Mouse (Mus musculus) lung, embryonic 16.5 days (tissue): ENCODE data around the gene Sphk2. TPM values are rescaled to one million over a fixed set of nuclear protein-coding genes. Genes with fewer than 3 reads are reported as not detected.

ENCODE experiments used
- ATAC-seq: fragments of 200-750 bp; cut with Nextera tagmentation; 2 replicates; pipeline ENCODE4 v1.8.0; 2017; ENCODE audit warnings: low read depth, mild to moderate bottlenecking, moderate library complexity
- H3K27ac ChIP-seq: fragments of 300-500 bp; sonication (generic); 2 replicates; pipeline ENCODE4 v1.5.1; 2014; ENCODE audit warnings: mild to moderate bottlenecking, control low read depth, low read length
- H3K27me3 ChIP-seq: fragments of 300-500 bp; sonication (generic); 2 replicates; pipeline ENCODE4 v1.6.1; 2014; ENCODE audit warnings: low read depth, low read length, mixed read lengths; ENCODE audit not compliant: control insufficient read depth, insufficient read depth
- H3K36me3 ChIP-seq: fragments of 300-500 bp; sonication (generic); 2 replicates; pipeline ENCODE4 v1.6.1; 2014; ENCODE audit warnings: low read length; ENCODE audit not compliant: control insufficient read depth, insufficient read depth
- H3K4me1 ChIP-seq: fragments of 300-500 bp; sonication (generic); replicated peaks from 2 replicates; pipeline ENCODE4 v1.6.1; 2014; ENCODE audit warnings: low read length, mixed read lengths; ENCODE audit not compliant: control insufficient read depth, insufficient read depth
- H3K4me2 ChIP-seq: fragments of 300-500 bp; sonication (generic); 2 replicates; pipeline ENCODE4 v1.6.1; 2014; ENCODE audit warnings: low read depth, low read length, control low read depth
- H3K4me3 ChIP-seq: fragments of 300-500 bp; sonication (generic); 2 replicates; pipeline ENCODE4 v1.5.1; 2014; ENCODE audit warnings: mild to moderate bottlenecking, low read length, control low read depth
- H3K9ac ChIP-seq: fragments of 300-500 bp; sonication (generic); 2 replicates; pipeline ENCODE4 v1.6.1; 2014; ENCODE audit warnings: low read length, control low read depth
- H3K9me3 ChIP-seq: fragments of 300-500 bp; sonication (generic); 2 replicates; pipeline ENCODE4 v1.6.1; 2016; ENCODE audit warnings: low read length; ENCODE audit not compliant: control insufficient read depth
- WGBS: fragments of 180-500 bp; shearing (Covaris S2); extraction: QIAGEN DNeasy Blood & Tissue Kit; methylation state at CpG from one replicate; pipeline ENCODE4 v1.1.7; 2014; 5-methylcytosine and 5-hydroxymethylcytosine counted together
- polyA plus RNA-seq: library from polyadenylated mRNA; unstranded; fragments of >200 nt; fragmentation: Nextera tagmentation; extraction: Ambion mirVana; gene quantifications from 2 replicates; pipeline ENCODE4 v1.2.1, GENCODE M21; 2015

Sphk2 gene
- polyA plus RNA-seq, 1 experiment from 2014 or later: 28.9 TPM

DNA sequence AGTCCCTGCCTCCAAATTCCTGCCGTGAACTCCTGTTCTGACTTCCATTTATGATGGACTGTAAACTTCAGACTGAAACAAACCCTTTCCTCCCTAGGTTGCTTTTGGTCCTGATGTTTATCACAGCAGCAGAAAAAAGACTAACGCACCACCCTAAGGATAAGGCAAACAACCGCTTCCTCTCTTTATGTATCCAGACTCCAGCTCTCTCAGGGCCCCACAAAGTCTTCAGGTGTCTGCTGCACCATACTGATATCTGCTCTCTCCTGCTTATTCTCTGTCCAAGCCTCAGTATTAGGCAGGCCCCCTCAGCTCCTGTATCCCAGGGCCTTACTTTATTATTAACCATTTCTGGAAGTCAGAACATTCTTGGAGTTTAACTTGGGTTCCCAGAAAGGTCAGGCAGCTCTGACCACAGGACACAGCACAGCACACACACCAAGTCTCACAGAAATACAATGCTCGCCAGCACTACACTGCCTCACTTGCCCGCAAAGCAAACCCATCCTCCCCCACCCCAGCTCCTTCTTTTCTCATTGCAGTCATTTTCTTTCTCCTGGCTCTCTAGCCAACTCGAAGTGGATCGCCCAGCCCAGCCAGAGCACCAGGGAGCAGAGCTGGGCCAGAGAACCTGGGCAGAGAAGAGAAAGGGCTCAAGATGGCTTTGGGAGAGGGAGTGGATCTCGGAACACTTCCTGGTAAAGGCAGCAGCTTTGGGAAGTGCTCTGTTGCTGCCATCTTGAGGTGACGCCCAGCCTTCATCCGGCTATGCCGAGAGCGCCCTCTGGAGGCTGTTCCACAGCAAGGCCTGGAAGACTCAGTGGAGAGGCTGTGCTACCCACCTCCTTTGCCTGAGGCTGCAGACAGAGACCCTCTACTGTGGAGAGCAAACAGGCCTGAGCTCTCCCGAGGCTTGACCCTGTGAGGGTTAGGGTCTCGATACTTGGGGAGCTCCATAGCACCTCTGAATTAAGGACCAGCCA lies 35.4 kb downstream of the Sphk2 start:
- Histone ChIP-seq H3K4me3 (no peak overlapping the region), H3K9ac (peak overlapping the region; percentile 64), H3K36me3 (no peaks in the 10 kb centered on the region), H3K27me3 (no peaks in the 10 kb centered on the region; the same call in 1 of the 2 replicates), H3K4me1 (peaks cover 24% of the 10 kb centered on the region), H3K4me2 (peak overlapping the region; percentile 46), H3K9me3 (no peaks in the 10 kb centered on the region), H3K27ac (peak overlapping the region; percentile 71)
- peak; percentile 81 for ATAC-seq
- 26% methylated on average over 14 of the region's 14 CpGs for WGBS

GRCm38 (mm10) chr7:45681046-45681736 lies 36.6 kb downstream of the Sphk2 start:
- no peak for ATAC-seq
- WGBS: 59% methylated on average over 8 of the region's 8 CpGs
- Histone ChIP-seq H3K9ac (no peak overlapping the region), H3K27me3 (no peaks in the 10 kb centered on the region; the same call in 1 of the 2 replicates), H3K4me2 (no peak overlapping the region), H3K9me3 (no peaks in the 10 kb centered on the region), H3K4me3 (no peak overlapping the region), H3K4me1 (peaks cover 21% of the 10 kb centered on the region), H3K27ac (peak overlapping the region; percentile 69; the same call in 1 of the 2 replicates), H3K36me3 (no peaks in the 10 kb centered on the region)

GRCm38 (mm10) chr7:45679966-45680621 lies 37.7 kb downstream of the Sphk2 start:
- Histone ChIP-seq H3K9me3 (no peaks in the 10 kb centered on the region), H3K27ac (peak overlapping the region; percentile 36; the same call in 1 of the 2 replicates), H3K4me1 (peaks cover 13% of the 10 kb centered on the region), H3K27me3 (no peaks in the 10 kb centered on the region; the same call in 1 of the 2 replicates), H3K4me3 (no peak overlapping the region), H3K9ac (0 out of 2 replicates have a peak overlapping the region, but pooled peaks have one; percentile 1), H3K36me3 (no peaks in the 10 kb centered on the region), H3K4me2 (no peak overlapping the region)
- 64% methylated on average over 14 of the region's 14 CpGs for WGBS
- ATAC-seq: no peak; the same call in 1 of the 2 replicates

DNA sequence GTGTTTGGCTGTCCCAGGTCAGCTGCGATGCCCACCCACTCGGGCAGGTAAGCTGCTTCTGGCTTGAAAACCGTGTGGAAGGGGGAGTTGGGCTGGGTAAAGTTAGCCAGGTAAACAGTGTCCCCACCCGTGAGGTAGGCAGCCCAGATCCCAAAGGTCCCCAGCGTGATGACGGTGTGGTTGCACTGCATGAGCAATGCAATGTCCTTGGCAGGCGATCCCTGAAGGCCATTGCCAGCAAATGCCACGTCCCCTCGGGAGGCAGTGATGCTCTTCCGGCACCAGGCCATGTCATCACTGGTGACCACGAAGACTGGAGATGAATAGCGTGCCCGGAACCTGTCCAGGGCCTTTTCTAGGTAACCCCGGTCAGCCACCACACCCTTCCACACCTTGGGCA lies 39.3 kb downstream of the Sphk2 start:
- WGBS: 89% methylated on average over 14 of the region's 14 CpGs
- Histone ChIP-seq H3K9me3 (no peaks in the 10 kb centered on the region), H3K4me1 (peaks cover 13% of the 10 kb centered on the region), H3K4me2 (no peak overlapping the region), H3K9ac (no peak overlapping the region), H3K4me3 (no peak overlapping the region), H3K36me3 (no peaks in the 10 kb centered on the region), H3K27me3 (no peaks in the 10 kb centered on the region), H3K27ac (no peak overlapping the region)
- ATAC-seq: no peak

- H3K4me1 ChIP-seq: peaks cover 13% of the 10 kb centered on the region
- no peak overlapping the region for H3K9ac ChIP-seq
- no peaks in the 10 kb centered on the region for H3K9me3 ChIP-seq
- H3K4me2 ChIP-seq: no peak overlapping the region
- H3K27me3 ChIP-seq: no peaks in the 10 kb centered on the region
- ATAC-seq: no peak
- H3K36me3 ChIP-seq: no peaks in the 10 kb centered on the region
- 52% methylated on average over 7 of the region's 7 CpGs for WGBS
- no peak overlapping the region for H3K27ac ChIP-seq
- H3K4me3 ChIP-seq: no peak overlapping the region
Observed at GRCm38 (mm10) chr7:45677627-45678295, 40.0 kb downstream of the Sphk2 start.

DNA sequence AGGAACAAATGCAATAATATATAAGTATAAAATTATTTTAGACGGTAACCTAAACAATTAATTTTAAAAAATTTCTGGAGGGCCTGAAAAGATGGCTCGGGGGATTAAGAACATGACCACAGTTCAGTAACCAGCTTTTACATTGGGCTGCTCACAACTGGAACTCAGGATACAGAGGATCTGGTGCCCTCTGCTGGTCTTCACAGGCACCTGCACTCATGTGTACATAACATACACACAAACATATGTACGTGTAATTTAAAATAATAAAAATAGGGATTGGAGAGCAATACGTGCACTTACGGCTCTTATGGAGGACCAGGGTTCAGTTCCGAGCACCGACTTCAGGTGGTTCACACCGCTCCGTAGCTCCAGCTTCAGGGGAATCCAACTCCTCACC lies 48.9 kb downstream of the Sphk2 start:
- WGBS: 94% methylated on average over 9 of the region's 9 CpGs

DNA sequence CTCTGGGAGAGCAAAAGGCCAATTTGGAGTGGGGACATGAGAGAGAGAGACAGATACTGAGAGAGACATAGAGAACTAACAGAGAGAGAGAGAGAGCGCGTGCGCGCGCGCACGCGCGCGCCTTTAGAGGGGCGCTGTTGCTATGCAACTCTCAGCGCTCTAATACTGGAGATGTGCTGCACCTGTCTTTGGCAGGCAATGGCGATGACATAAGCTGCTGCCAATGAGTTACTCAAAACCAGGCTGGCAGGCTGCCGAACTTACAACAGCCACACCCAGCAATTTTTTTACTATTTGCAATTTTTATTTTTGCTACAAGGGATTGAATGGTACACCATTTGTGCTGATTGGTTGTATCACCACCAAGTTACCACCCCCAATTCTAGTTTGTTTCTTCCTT lies 50.0 kb downstream of the Sphk2 start:
- 74% methylated on average over 14 of the region's 14 CpGs for WGBS
- ATAC-seq: no peak

More for the DNA sequence above, 48.9 kb downstream of the Sphk2 start:
- Histone ChIP-seq H3K4me2 (no peak overlapping the region), H3K9ac (no peak overlapping the region), H3K9me3 (no peaks in the 10 kb centered on the region), H3K4me1 (peaks cover 9% of the 10 kb centered on the region), H3K4me3 (no peak overlapping the region), H3K36me3 (no peaks in the 10 kb centered on the region), H3K27ac (no peak overlapping the region), H3K27me3 (no peaks in the 10 kb centered on the region)
- no peak for ATAC-seq

GRCm38 (mm10) chr7:45666161-45666560 lies 51.6 kb downstream of the Sphk2 start, which contains the start of gene Fut2:
Fut2 (minus strand) TSS chr7:45666394.
- WGBS: 67% methylated on average over 7 of the region's 7 CpGs
- H3K9me3 ChIP-seq: no peaks in the 10 kb centered on the region
- H3K27me3 ChIP-seq: no peaks in the 10 kb centered on the region
- H3K9ac ChIP-seq: peak within 1 kb of the TSS; percentile 24; the same call in 1 of the 2 replicates
- H3K4me3 ChIP-seq: no peak within 1 kb of the TSS
- ATAC-seq: no peak
- peaks cover 9% of the 10 kb centered on the region for H3K4me1 ChIP-seq
- no peaks in the 10 kb centered on the region for H3K36me3 ChIP-seq
- no peak within 1 kb of the TSS for H3K27ac ChIP-seq
- H3K4me2 ChIP-seq: 0 out of 2 replicates have a peak within 1 kb of the TSS, but pooled peaks have one; percentile 0

More for the DNA sequence above, 50.0 kb downstream of the Sphk2 start:
- Histone ChIP-seq H3K4me2 (no peak overlapping the region), H3K27ac (no peak overlapping the region), H3K4me3 (no peak overlapping the region), H3K4me1 (peaks cover 9% of the 10 kb centered on the region), H3K36me3 (no peaks in the 10 kb centered on the region), H3K27me3 (no peaks in the 10 kb centered on the region), H3K9me3 (no peaks in the 10 kb centered on the region), H3K9ac (no peak overlapping the region)
